Mouse (Mus musculus): ENCODE results near the gene Cldn1. TPM values are rescaled to one million over a fixed set of nuclear protein-coding genes. Genes with fewer than 3 reads are reported as not detected.

Gene Cldn1
- polyA plus RNA-seq, 1 experiment from 2014 or later, result 3.6 TPM

DNA sequence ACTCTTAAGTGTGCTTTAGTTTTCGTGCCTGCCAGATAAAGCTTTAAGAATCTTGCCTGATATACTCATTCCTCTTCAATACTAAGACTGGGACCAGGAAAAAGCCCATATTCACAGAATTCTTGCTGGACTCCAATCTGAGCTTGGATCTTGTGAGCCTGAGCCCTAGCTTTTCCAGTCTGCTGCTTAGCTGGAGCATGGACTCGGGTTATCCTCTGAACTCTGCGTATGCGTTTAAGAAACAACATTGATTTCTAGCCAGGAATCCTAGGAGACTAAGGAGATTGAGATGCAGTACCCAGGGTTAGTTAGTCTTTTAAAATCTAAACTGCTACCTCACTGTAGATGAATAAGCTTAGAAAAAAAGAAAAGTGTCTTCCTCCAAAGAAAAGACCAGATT is 20.9 kb downstream of the Cldn1 start:
- Histone ChIP-seq H3K4me3 (replicated peaks; ENCODE audit: low read depth, low read length) (no peak overlapping the region), H3K9me3 (ENCODE audit: control insufficient read depth, low read length) (no peaks in the 10 kb centered on the region), H3K9ac (replicated peaks; ENCODE audit: low read length) (no peak overlapping the region), H3K27me3 (ENCODE audit: control insufficient read depth, insufficient read depth, low read length) (no peaks in the 10 kb centered on the region), H3K36me3 (ENCODE audit: control insufficient read depth, insufficient read depth, low read length) (no peaks in the 10 kb centered on the region), H3K4me2 (ENCODE audit: low read length) (no peak overlapping the region), H3K4me1 (ENCODE audit: control insufficient read depth, insufficient read depth, low read length) (no peaks in the 10 kb centered on the region), H3K27ac (replicated peaks; ENCODE audit: low read depth, low read length) (no peak overlapping the region)
- 82% methylated on average over 4 of the region's 4 CpGs for WGBS
- ATAC-seq (ENCODE audit: low FRiP score, low TSS enrichment) (no peak), DNase-seq (no peak)

- DNase-seq, result no peak
- 87% methylated on average over 1 of the region's 1 CpGs for WGBS
- no peaks in the 10 kb centered on the region for H3K27me3 ChIP-seq (ENCODE audit: control insufficient read depth, insufficient read depth, low read length)
- H3K4me3 ChIP-seq (replicated peaks; ENCODE audit: low read depth, low read length), result no peak overlapping the region
- no peak overlapping the region for H3K27ac ChIP-seq (replicated peaks; ENCODE audit: low read depth, low read length)
- H3K9me3 ChIP-seq (ENCODE audit: control insufficient read depth, low read length), result no peaks in the 10 kb centered on the region
- no peaks in the 10 kb centered on the region for H3K4me1 ChIP-seq (ENCODE audit: control insufficient read depth, insufficient read depth, low read length)
- H3K4me2 ChIP-seq (ENCODE audit: low read length), result no peak overlapping the region
- no peaks in the 10 kb centered on the region for H3K36me3 ChIP-seq (ENCODE audit: control insufficient read depth, insufficient read depth, low read length)
- ATAC-seq (ENCODE audit: low FRiP score, low TSS enrichment), result no peak
- no peak overlapping the region for H3K9ac ChIP-seq (replicated peaks; ENCODE audit: low read length)
Observed at GRCm38 (mm10) chr16:26348809-26349208, 22.8 kb downstream of the Cldn1 start.

- Histone ChIP-seq H3K27ac (replicated peaks; ENCODE audit: low read depth, low read length) (no peak overlapping the region), H3K9ac (replicated peaks; ENCODE audit: low read length) (no peak overlapping the region), H3K9me3 (ENCODE audit: control insufficient read depth, low read length) (no peaks in the 10 kb centered on the region), H3K27me3 (ENCODE audit: control insufficient read depth, insufficient read depth, low read length) (no peaks in the 10 kb centered on the region), H3K4me2 (ENCODE audit: low read length) (no peak overlapping the region), H3K36me3 (ENCODE audit: control insufficient read depth, insufficient read depth, low read length) (no peaks in the 10 kb centered on the region), H3K4me3 (replicated peaks; ENCODE audit: low read depth, low read length) (no peak overlapping the region), H3K4me1 (ENCODE audit: control insufficient read depth, insufficient read depth, low read length) (no peaks in the 10 kb centered on the region)
- WGBS, result 87% methylated on average over 7 of the region's 7 CpGs
- DNase-seq (no peak), ATAC-seq (ENCODE audit: low FRiP score, low TSS enrichment) (no peak)
Observed at GRCm38 (mm10) chr16:26316281-26316680, 55.4 kb downstream of the Cldn1 start.

- ATAC-seq (ENCODE audit: low FRiP score, low TSS enrichment) (no peak), DNase-seq (peak; percentile 25)
- H3K36me3 ChIP-seq (ENCODE audit: control insufficient read depth, insufficient read depth, low read length), result no peaks in the 10 kb centered on the region
- H3K4me2 ChIP-seq (ENCODE audit: low read length), result no peak overlapping the region
- 82% methylated on average over 13 of the region's 13 CpGs for WGBS
- H3K9me3 ChIP-seq (ENCODE audit: control insufficient read depth, low read length), result no peaks in the 10 kb centered on the region
- no peak overlapping the region for H3K4me3 ChIP-seq (replicated peaks; ENCODE audit: low read depth, low read length)
- H3K27ac ChIP-seq (replicated peaks; ENCODE audit: low read depth, low read length), result no peak overlapping the region
- H3K9ac ChIP-seq (replicated peaks; ENCODE audit: low read length), result no peak overlapping the region
- H3K4me1 ChIP-seq (ENCODE audit: control insufficient read depth, insufficient read depth, low read length), result no peaks in the 10 kb centered on the region
- no peaks in the 10 kb centered on the region for H3K27me3 ChIP-seq (ENCODE audit: control insufficient read depth, insufficient read depth, low read length)
Observed at GRCm38 (mm10) chr16:26314815-26315214, 56.8 kb downstream of the Cldn1 start.

- no peak for ATAC-seq (ENCODE audit: low FRiP score, low TSS enrichment)
- DNase-seq, result peak; percentile 37
- 82% methylated on average over 2 of the region's 2 CpGs for WGBS
Observed at GRCm38 (mm10) chr16:26309402-26309801, 62.2 kb downstream of the Cldn1 start.

More at GRCm38 (mm10) chr16:26309402-26309801, 62.2 kb downstream of the Cldn1 start:
- Histone ChIP-seq H3K27ac (replicated peaks; ENCODE audit: low read depth, low read length) (no peak overlapping the region), H3K36me3 (ENCODE audit: control insufficient read depth, insufficient read depth, low read length) (no peaks in the 10 kb centered on the region), H3K4me3 (replicated peaks; ENCODE audit: low read depth, low read length) (no peak overlapping the region), H3K4me1 (ENCODE audit: control insufficient read depth, insufficient read depth, low read length) (no peaks in the 10 kb centered on the region), H3K27me3 (ENCODE audit: control insufficient read depth, insufficient read depth, low read length) (no peaks in the 10 kb centered on the region), H3K9ac (replicated peaks; ENCODE audit: low read length) (no peak overlapping the region), H3K9me3 (ENCODE audit: control insufficient read depth, low read length) (no peaks in the 10 kb centered on the region), H3K4me2 (ENCODE audit: low read length) (no peak overlapping the region)

Other genes with a start within 250 kb of the Cldn1 start
- gene Cldn16, start 91.3 kb upstream of the Cldn1 start, polyA plus RNA-seq (2014; fragmentation: Nextera tagmentation; extraction: Ambion mirVana), result not detected in 2 replicates
- 0.20 TPM in 2 replicates for gene Tmem207, start 154.9 kb upstream of the Cldn1 start, polyA plus RNA-seq (2014; fragmentation: Nextera tagmentation; extraction: Ambion mirVana)
- gene Il1rap, start 209.9 kb upstream of the Cldn1 start, polyA plus RNA-seq (2014; fragmentation: Nextera tagmentation; extraction: Ambion mirVana), result 6.1 and 8.5 TPM in 2 replicates

Data from midbrain, embryonic 14.5 days (tissue).